Mouse (Mus musculus): Measurements from ENCODE around the gene Abraxas1. TPM values are rescaled to one million over a fixed set of nuclear protein-coding genes. Genes with fewer than 3 reads are reported as not detected.

Gene Abraxas1
- polyA plus RNA-seq, 1 experiment from 2014 or later, result 38.1 TPM

GRCm38 (mm10) chr5:100760049-100760663 lies 60.6 kb downstream of the Abraxas1 start:
- ATAC-seq (replicated peaks; ENCODE audit: extremely low read depth, insufficient read depth, low FRiP score), result no peak
- no peak overlapping the region for H3K27ac ChIP-seq (ENCODE audit: low read length)
- H3K4me3 ChIP-seq (ENCODE audit: low read length), result no peak overlapping the region
- 80% methylated on average over 10 of the region's 10 CpGs for WGBS
- H3K27me3 ChIP-seq (ENCODE audit: control insufficient read depth, insufficient read depth, low read length), result no peaks in the 10 kb centered on the region
- H3K36me3 ChIP-seq (ENCODE audit: control insufficient read depth, insufficient read depth), result peaks cover 12% of the 10 kb centered on the region
- H3K9me3 ChIP-seq (replicated peaks; ENCODE audit: control insufficient read depth, low read length), result 0 out of 2 replicates have a peak, but pooled peaks cover 3% of the 10 kb centered on the region
- H3K9ac ChIP-seq (ENCODE audit: low read length), result no peak overlapping the region
- no peaks in the 10 kb centered on the region for H3K4me1 ChIP-seq (ENCODE audit: control insufficient read depth, insufficient read depth, low read length)
- no peak overlapping the region for H3K4me2 ChIP-seq (ENCODE audit: low read depth, low read length)

GRCm38 (mm10) chr5:100758121-100758520 lies 62.6 kb downstream of the Abraxas1 start:
- Histone ChIP-seq H3K27ac (ENCODE audit: low read length) (no peak overlapping the region), H3K36me3 (ENCODE audit: control insufficient read depth, insufficient read depth) (no peaks in the 10 kb centered on the region), H3K27me3 (ENCODE audit: control insufficient read depth, insufficient read depth, low read length) (no peaks in the 10 kb centered on the region), H3K9ac (ENCODE audit: low read length) (no peak overlapping the region), H3K4me1 (ENCODE audit: control insufficient read depth, insufficient read depth, low read length) (no peaks in the 10 kb centered on the region), H3K4me3 (ENCODE audit: low read length) (no peak overlapping the region), H3K4me2 (ENCODE audit: low read depth, low read length) (no peak overlapping the region), H3K9me3 (replicated peaks; ENCODE audit: control insufficient read depth, low read length) (0 out of 2 replicates have a peak, but pooled peaks cover 3% of the 10 kb centered on the region)
- 86% methylated on average over 5 of the region's 5 CpGs for WGBS
- ATAC-seq (replicated peaks; ENCODE audit: extremely low read depth, insufficient read depth, low FRiP score), result no peak

Other genes with a start within 250 kb of the Abraxas1 start
- gene Plac8, start 248.7 kb downstream of the Abraxas1 start, polyA plus RNA-seq (2015; fragmentation: Nextera tagmentation; extraction: Ambion mirVana), result 18.5 and 44.7 TPM in 2 replicates
- 73.2 TPM in 2 replicates for gene Coq2, start 145.8 kb downstream of the Abraxas1 start, polyA plus RNA-seq (2015; fragmentation: Nextera tagmentation; extraction: Ambion mirVana)
- gene Hpse, start 101.2 kb downstream of the Abraxas1 start, polyA plus RNA-seq (2015; fragmentation: Nextera tagmentation; extraction: Ambion mirVana), result 1.2 and 1.7 TPM in 2 replicates
- 8.7 and 9.5 TPM in 2 replicates for gene Helq, start 22.4 kb downstream of the Abraxas1 start, polyA plus RNA-seq (2015; fragmentation: Nextera tagmentation; extraction: Ambion mirVana)
- 124 and 128 TPM in 2 replicates for gene Mrps18c, start 22.3 kb downstream of the Abraxas1 start, polyA plus RNA-seq (2015; fragmentation: Nextera tagmentation; extraction: Ambion mirVana)
- 13.6 and 15.3 TPM in 2 replicates for gene Gpat3, start 24.7 kb upstream of the Abraxas1 start, polyA plus RNA-seq (2015; fragmentation: Nextera tagmentation; extraction: Ambion mirVana)

All from heart, embryonic 16.5 days (tissue).